Mouse (Mus musculus) left cerebral cortex, adult 6 months (tissue): ENCODE measurements around the gene Morf4l1. TPM values are rescaled to one million over a fixed set of nuclear protein-coding genes. Genes with fewer than 3 reads are reported as not detected.

Experiments
- long read RNA-seq, 2 experiments: library from polyadenylated mRNA; unstranded; transcript quantifications; one replicate each; pipeline ENCODE4 v2.0.0; 2019 to 2020
- polyA plus RNA-seq: library from polyadenylated mRNA; unstranded; fragments of <200 nt; fragmentation: Nextera tagmentation; gene quantifications from 2 replicates; pipeline ENCODE4 v1.2.3, GENCODE M21; 2021

The Morf4l1 gene
- 317 and 389 TPM in 2 replicates for polyA plus RNA-seq
- long read RNA-seq, experiment 1, transcript Morf4l1-201 (13 exons, 1,882 nt) = minor isoform, 210 of 1,430 reads
- long read RNA-seq, experiment 1, transcript Morf4l1-202 (12 exons, 1,824 nt) = major isoform, 1,014 of 1,430 reads
- long read RNA-seq, experiment 1, partial matches to known transcripts = 107 of 1,430 reads
- long read RNA-seq, experiment 1, other reads (novel, unspliced or antisense) = 99 of 1,430 reads
- long read RNA-seq, experiment 2, transcript Morf4l1-201 (13 exons, 1,882 nt) = minor isoform, 35 of 415 reads
- long read RNA-seq, experiment 2, transcript Morf4l1-202 (12 exons, 1,824 nt) = major isoform, 185 of 415 reads
- long read RNA-seq, experiment 2, partial matches to known transcripts = 171 of 415 reads
- long read RNA-seq, experiment 2, other reads (novel, unspliced or antisense) = 23 of 415 reads

DNA sequence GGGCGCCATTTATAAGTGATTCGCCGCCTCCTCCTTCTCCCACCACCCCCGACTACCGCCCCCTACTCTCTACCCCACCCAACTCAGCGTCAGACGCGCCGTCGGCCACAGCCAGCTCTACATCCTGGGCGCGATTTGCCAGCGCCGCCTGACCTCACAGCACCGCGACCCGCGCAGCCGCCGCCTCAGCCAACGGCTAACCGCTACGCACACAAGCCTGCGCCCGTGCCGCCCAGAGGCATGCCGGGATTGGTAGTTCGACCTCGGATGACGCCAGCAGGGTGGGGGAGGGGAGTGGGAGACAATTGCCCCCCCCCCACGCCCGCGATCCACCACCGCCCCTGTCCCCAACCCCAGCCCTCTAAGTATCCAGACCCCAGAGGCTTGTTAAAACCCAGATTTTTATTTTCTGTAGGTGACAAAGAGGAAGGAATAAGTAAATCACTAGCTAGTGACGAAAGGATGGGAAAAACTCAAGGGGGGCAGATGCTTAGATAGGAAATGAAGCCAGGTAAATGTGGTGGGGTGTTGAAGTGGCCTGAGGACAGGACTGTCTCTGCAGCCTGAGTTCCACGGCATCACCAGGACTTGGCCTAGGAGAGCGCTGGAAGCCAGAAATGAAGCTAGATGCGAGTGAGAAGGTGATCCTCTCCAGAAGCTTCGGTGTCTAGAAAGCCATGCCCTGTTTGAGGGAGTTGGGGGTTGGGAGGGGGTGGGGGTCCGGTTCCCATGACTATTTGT lies at the start of gene Morf4l1:
Gene Morf4l1 (minus strand): TSS at position 208 of the 741 bp plus-strand sequence.

DNA sequence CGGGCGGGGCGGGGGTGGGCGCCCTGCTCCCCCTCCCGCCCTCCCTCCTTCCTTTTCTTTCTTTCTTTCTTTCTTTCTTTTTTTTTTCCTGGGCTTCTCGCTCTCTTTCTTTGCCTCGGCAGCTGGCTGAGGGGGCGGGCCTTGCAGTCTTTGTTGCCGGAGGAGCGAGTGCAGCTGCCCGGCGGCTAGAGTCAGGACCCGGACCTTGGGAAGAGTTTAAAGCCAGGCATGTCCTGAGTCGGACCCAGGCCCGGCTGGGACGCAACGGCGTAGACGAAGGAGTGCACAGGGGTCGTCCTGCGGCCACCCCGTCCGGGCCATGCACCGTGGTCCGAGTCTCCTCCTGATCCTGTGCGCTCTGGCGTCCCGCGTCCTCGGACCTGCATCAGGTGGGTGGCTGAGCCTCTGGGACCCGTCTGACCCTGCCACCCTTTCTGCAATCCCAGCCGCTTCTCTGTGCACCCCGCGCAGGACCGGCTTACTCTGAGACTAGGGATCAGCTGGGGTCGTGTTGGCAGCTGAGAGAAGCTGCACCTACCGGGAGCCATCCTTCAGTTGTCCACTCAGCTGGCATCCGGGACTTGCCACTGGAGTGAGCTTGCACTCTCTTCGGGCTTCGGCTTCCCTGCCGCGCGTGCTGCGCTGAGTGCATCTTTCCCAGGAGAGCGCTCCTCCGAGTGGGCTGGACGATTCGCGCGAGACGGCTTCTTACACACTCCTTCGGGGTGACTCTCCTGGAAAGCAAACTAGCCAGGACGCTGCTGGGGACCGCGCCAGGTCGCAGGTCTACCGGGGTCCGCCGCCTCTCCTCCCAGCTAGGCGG lies 48.6 kb upstream of the Morf4l1 start, which contains the start of gene Adamts7:
Gene Adamts7 (plus strand): TSS at position 144 of the 823 bp plus-strand sequence.

DNA sequence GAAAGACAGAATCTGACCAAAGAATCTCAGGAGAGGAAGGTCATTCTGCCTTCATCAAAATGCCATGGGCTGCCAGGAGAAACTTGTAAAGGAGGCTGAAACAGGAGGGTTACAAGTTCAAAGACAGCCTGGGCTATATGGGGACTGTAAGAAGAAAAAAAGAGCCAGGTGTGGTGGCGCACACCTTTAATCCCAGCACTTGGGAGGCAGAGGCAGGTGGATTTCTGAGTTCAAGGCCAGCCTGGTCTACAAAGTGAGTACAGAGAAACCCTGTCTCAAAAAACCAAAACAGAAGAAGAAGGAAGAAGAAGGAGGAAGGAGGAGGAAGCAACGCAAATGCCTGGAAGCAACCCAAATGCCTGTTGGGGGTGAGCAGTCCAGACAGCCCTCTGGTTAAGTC lies 60.7 kb downstream of the Morf4l1 start, which contains the start of gene Ctsh:
Gene Ctsh (plus strand): TSS at position 301 of the 400 bp plus-strand sequence.

Other genes starting within 250 kb of the Morf4l1 start
- 101 and 114 TPM in 2 replicates for gene Rasgrf1, start 204.9 kb downstream of the Morf4l1 start, polyA plus RNA-seq
- gene Ctsh, start 60.6 kb downstream of the Morf4l1 start, polyA plus RNA-seq = 22.4 and 23.0 TPM in 2 replicates
- gene Adamts7, start 48.3 kb upstream of the Morf4l1 start, polyA plus RNA-seq = 0.05 TPM in 1 of 2 replicates, not detected in the other
- 1.6 and 1.8 TPM in 2 replicates for gene Tbc1d2b, start 156.0 kb upstream of the Morf4l1 start, polyA plus RNA-seq